Mouse (Mus musculus) 416B (cell line): ENCODE results near the gene Fam184a.

Experiments
- DNase-seq: peaks from one replicate; pipeline ENCODE4 v3.0.0; 2011; ENCODE audit warnings: low read depth

Fam184a gene

DNA sequence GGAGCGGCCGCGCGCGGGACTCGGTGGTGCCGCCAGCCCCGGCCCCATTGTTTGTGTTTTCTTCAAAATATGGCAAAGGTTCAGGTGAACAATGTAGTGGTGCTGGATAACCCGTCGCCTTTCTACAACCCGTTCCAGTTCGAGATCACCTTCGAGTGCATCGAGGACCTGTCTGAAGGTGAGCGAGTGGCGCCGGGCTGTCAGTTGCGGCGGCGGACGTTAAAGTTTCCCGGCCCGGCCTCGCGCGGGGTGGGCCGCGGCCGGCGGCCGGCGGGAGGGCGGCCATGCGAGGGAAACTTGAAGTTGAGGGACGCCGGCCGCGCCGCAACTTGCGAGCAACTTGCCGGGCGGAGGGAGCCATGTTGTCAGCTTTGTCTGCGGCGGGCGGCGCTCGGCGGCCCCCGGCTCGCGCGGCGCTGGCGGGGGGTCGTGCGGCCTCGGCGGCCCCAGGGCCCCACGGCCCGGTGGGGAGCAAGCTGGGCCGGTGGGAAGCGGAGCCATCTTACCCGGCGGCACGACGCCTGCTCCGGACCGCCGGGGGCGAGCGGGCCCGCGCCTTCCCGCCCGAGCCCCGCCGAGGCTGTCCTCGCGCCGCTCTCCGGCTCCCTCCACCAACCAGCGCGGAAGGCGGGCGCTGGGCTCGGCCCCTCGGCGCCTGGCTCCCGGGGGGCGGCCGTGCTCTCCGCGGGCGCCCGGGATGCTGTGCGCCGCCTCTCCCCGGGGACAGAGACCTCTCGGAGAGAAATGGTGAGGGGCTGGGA is 153.6 kb downstream of the Fam184a start:
- no peak for DNase-seq

DNA sequence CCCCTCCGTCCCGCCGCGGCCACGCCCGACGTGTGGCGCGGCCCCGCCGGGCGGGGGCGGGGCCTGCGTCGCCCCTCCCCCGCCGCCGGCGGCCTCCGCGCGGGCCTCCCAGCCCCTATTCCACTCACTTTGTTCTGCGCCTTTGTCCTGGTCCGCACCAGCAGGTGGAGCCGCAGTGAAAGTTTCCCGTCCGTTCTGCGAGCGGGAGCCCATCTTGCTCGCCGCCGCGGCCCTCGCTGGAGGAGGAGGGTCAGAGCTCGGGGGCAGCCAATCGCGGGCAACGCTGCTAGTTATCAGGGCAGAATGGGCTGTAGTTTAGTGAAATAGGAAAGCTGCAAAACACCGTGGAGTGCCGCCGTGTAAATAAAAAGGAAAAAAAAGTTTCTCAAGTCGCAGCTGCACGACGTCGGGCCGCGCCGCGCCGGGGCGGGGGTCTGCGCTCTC is 154.2 kb downstream of the Fam184a start, which contains the start of gene Asf1a:
Gene Asf1a, plus strand, starts transcription at position 81 of the 444 bp plus-strand sequence.
- DNase-seq, result peak; percentile 96

DNA sequence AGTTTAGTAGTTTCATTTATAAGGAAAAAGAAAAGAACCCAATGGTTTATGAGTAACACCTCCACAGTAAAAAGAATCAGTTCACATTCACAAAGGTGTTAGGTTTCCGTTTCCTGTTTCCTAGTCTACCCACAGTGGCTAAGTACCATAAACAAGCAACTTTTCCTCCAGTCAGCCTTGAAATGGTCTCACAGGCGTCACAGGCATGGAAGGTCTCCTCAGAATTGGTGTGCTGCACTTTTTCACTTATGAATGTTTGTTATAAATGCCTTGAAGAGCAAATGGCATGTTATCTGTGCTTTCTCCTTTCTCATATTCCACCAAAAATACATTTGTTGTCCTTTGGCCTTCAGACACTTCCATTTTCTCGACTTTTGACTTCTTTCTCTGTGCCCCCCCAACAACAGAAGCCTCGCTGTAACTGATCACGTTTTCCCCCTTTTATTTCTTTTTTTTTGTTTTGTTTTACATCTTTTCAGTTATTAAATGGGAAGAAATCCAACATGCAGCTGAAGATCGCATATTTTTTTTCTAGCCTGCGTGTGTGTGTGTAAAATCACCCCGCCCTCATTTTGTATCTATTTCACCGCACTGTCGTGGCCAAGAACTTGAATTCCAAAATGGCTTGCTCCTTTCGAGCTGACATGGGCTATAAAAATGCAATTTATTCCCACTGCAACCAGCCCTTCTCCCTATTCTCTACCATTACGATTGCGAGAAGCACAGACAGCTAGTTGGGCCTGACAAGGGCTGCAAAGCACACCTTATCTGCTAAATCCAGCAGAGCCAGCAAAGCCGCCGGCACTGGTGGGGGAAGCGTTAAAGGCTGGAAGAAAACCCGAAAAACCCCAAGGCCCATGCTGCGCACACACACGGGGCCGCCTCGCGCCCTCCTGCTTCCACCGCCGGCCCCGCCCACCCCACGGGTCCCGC is 154.9 kb downstream of the Fam184a start:
- DNase-seq, result peak; percentile 90

DNA sequence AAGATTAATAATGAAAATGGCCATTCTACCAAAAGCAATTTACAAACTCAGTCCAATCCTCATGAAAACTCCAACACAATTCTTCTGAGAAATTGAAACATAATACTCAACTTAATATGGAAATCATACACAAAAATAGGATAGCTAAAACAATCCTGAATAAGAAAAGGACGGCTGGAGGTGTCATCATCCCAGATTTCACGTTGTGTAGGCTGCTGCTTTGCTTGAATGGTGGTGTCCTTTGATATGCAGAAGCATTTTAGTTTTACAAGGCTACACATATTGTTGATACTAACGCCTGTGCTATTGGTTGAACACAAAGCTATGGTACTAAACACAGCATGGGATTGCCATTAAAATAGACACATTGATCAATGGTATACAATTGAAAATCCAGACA is 165.1 kb downstream of the Fam184a start:
- no peak for DNase-seq
